Mouse (Mus musculus) ES-Bruce4 (cell line): ENCODE measurements around the gene Tenm3. TPM values are rescaled to one million over a fixed set of nuclear protein-coding genes. Genes with fewer than 3 reads are reported as not detected.

ENCODE experiments used
- H3K27ac ChIP-seq: 2 replicates; pipeline ENCODE4 v1.5.1; 2012; ENCODE audit warnings: low read length, inconsistent platforms; ENCODE audit not compliant: insufficient read depth
- H3K27me3 ChIP-seq: 2 replicates; pipeline ENCODE4 v1.6.1; 2012; ENCODE audit warnings: mild to moderate bottlenecking, low read length, inconsistent platforms; ENCODE audit not compliant: control insufficient read depth, poor library complexity, insufficient read depth, severe bottlenecking
- H3K36me3 ChIP-seq: 2 replicates; pipeline ENCODE4 v1.6.1; 2012; ENCODE audit warnings: inconsistent platforms, mild to moderate bottlenecking, low read length, moderate library complexity; ENCODE audit not compliant: control insufficient read depth, poor library complexity, insufficient read depth, severe bottlenecking
- H3K4me1 ChIP-seq: one replicate; pipeline ENCODE4 v1.8.1; 2011; ENCODE audit warnings: low read length; ENCODE audit not compliant: control insufficient read depth, insufficient read depth
- H3K4me3 ChIP-seq: 2 replicates; pipeline ENCODE4 v1.5.1; 2011; ENCODE audit warnings: low read depth, mild to moderate bottlenecking, low read length
- H3K9ac ChIP-seq: 2 replicates; pipeline ENCODE4 v1.6.1; 2012; ENCODE audit warnings: low read depth, mild to moderate bottlenecking, inconsistent platforms; ENCODE audit not compliant: poor library complexity, severe bottlenecking
- H3K9me3 ChIP-seq: replicated peaks from 2 replicates; pipeline ENCODE4 v1.6.1; 2012; ENCODE audit warnings: mild to moderate bottlenecking, low read length, inconsistent platforms; ENCODE audit not compliant: control insufficient read depth, poor library complexity, insufficient read depth, severe bottlenecking
- CTCF ChIP-seq: IDR thresholded peaks from one replicate; pipeline ENCODE4 v1.8.1; 2011; ENCODE audit warnings: low read depth, low read length
- EP300 ChIP-seq: IDR thresholded peaks from 2 replicates; pipeline ENCODE4 v1.6.1; 2011; ENCODE audit warnings: low read depth, low read length; ENCODE audit not compliant: insufficient read depth
- POLR2A ChIP-seq: IDR thresholded peaks from one replicate; pipeline ENCODE4 v1.8.1; 2011; ENCODE audit warnings: low read length; ENCODE audit not compliant: insufficient read depth
- polyA plus RNA-seq: library from polyadenylated mRNA; stranded (reverse); fragments of >200 nt; gene quantifications from 2 replicates; pipeline ENCODE4 v1.2.4, GENCODE M21; 2011; ENCODE audit warnings: low read depth; ENCODE audit not compliant: missing spikeins, insufficient read depth, insufficient read length

Gene Tenm3
- polyA plus RNA-seq, 1 experiment, result 19.2 TPM

- Histone ChIP-seq H3K4me3 (no peak overlapping the region), H3K9ac (no peak overlapping the region), H3K9me3 (no peaks in the 10 kb centered on the region), H3K27ac (no peak overlapping the region), H3K4me1 (no peaks in the 10 kb centered on the region), H3K27me3 (no peaks in the 10 kb centered on the region), H3K36me3 (no peaks in the 10 kb centered on the region)
- TF ChIP-seq POLR2A (no peak), CTCF (no peak), EP300 (no peak)
These were observed 502.5 kb downstream of the Tenm3 start for GRCm38 (mm10) chr8:48341276-48341675.

DNA sequence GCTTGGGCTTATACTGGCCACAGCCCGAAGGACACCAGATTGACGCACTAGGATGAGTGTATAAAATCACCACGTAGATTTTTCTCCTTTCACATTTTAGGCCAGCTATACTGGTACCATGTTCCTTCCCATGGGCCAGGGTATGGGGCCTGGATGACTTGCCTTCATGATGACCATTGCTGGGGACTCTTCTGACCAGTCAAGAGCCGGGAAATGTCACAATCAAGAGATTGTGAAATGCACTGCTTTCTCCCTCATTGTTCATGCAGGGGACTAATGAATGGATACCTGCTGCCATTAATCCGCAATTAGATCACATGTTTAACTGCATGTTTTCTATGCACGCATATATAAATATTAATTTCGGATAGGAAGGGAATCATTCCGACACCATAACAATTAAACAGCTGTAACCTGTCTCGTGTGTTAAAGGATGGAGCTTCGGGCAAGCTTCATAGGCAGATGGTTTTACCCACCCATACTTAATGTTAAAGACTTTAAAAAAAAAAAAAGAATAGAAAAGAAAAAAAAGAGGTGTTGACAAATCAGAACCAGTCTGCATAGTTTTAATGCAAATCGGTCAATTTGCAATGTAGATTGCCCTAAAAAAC, 521.0 kb downstream of the Tenm3 start:
- Histone ChIP-seq H3K9me3 (no peaks in the 10 kb centered on the region), H3K4me3 (no peak overlapping the region), H3K4me1 (no peaks in the 10 kb centered on the region), H3K36me3 (no peaks in the 10 kb centered on the region), H3K27me3 (no peaks in the 10 kb centered on the region; the same call in 1 of the 2 replicates), H3K9ac (no peak overlapping the region), H3K27ac (no peak overlapping the region)
- TF ChIP-seq CTCF (no peak), POLR2A (no peak), EP300 (no peak)

DNA sequence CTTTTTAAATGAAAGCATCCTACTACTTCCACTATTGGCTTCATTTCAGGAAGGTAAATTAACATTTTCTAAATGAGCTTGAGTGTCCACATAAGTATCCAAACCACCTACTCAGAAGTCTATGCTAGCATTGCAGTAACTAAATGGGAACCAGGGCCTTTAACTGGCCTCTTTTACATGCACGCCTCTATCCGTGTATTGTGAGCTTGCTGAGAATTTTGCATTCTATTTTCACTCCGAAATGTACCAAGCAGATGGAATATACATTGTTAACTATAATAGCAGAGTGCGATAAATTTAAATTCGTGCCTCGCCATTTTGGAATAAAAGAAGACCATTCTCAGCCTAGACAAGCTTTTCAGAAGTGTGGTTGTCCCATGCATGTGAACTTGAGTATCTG, 521.5 kb downstream of the Tenm3 start:
- Histone ChIP-seq H3K27me3 (no peaks in the 10 kb centered on the region; the same call in 1 of the 2 replicates), H3K9ac (no peak overlapping the region), H3K4me1 (no peaks in the 10 kb centered on the region), H3K27ac (no peak overlapping the region), H3K9me3 (no peaks in the 10 kb centered on the region), H3K36me3 (no peaks in the 10 kb centered on the region), H3K4me3 (no peak overlapping the region)
- TF ChIP-seq EP300, result no peak
- no peak for TF ChIP-seq POLR2A
- TF ChIP-seq CTCF, result no peak

DNA sequence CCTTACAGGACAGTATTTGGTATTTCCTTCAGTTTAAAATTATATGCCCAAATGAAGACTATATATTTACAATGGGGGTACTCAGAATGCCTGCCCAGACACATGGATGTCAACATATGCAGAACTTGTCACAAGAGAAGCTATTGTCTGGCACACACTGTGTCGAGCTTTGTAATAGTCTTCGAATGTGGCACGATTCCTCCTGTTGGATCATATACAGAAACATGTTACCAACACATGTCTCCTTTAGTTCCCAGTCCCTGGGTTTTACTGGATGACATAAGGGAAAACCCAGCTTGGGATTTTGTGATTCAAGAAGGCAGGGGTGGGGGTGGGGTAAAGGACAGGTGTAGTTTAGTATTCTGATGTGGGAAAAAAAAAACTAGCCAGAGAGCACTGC, 524.1 kb downstream of the Tenm3 start:
- Histone ChIP-seq H3K27ac (no peak overlapping the region), H3K36me3 (no peaks in the 10 kb centered on the region), H3K9me3 (no peaks in the 10 kb centered on the region), H3K9ac (no peak overlapping the region), H3K4me3 (no peak overlapping the region), H3K27me3 (no peaks in the 10 kb centered on the region; the same call in 1 of the 2 replicates), H3K4me1 (no peaks in the 10 kb centered on the region)
- no peak for TF ChIP-seq POLR2A
- no peak for TF ChIP-seq EP300
- no peak for TF ChIP-seq CTCF

DNA sequence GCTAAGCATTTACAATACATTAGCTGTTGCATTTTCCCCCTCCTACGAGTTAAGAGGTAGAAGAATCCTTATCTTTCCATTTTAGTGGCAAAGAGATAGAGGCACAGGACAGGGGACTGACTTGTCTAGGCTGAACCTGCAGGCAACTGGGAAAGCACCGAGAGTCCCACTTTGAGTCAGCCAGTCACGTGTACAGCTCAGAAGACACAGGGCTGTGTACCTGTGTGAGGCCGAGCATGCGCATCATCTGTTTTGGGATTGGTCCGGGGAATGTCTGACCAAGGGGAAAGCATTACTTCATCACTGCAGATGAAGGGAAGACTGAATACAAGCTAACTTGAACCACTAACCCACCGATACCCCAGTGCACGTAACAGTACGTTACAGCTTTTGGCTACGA, 526.3 kb downstream of the Tenm3 start:
- no peaks in the 10 kb centered on the region for H3K4me1 ChIP-seq
- no peaks in the 10 kb centered on the region for H3K9me3 ChIP-seq
- H3K27me3 ChIP-seq, result no peaks in the 10 kb centered on the region
- no peaks in the 10 kb centered on the region for H3K36me3 ChIP-seq
- no peak for TF ChIP-seq POLR2A
- no peak for TF ChIP-seq EP300
- H3K9ac ChIP-seq, result no peak overlapping the region
- no peak overlapping the region for H3K27ac ChIP-seq
- H3K4me3 ChIP-seq, result no peak overlapping the region

DNA sequence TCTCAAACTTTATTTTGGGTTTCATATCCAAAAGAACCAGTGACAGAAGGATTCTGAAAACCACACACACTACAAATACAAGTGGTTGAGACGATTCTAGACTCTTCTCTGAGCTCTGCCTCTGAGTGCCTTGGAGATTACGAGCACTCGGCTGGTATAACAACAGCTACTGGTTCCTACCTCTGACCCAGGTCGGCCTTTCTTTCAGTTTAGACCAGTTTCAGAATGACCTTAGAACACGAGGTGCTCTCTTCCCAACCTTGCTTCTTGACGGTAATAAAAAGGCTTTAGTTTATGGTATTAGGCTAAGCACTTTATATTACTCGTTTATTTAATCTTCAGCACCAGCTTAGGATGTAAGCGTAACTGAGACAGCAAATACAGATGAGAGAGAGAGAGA, 528.1 kb downstream of the Tenm3 start:
- H3K4me1 ChIP-seq, result no peaks in the 10 kb centered on the region
- H3K36me3 ChIP-seq, result no peaks in the 10 kb centered on the region

More for the DNA sequence above, 528.1 kb downstream of the Tenm3 start:
- Histone ChIP-seq H3K4me3 (no peak overlapping the region), H3K9me3 (no peaks in the 10 kb centered on the region), H3K27ac (no peak overlapping the region), H3K9ac (no peak overlapping the region), H3K27me3 (no peaks in the 10 kb centered on the region)
- TF ChIP-seq CTCF (no peak), POLR2A (no peak), EP300 (no peak)
